Mouse (Mus musculus): ENCODE results near the gene Hspa12a.

The Hspa12a gene

GRCm38 (mm10) chr19:58859357-58859756 is 84.1 kb downstream of the Hspa12a start:
- DNase-seq, result no peak

DNA sequence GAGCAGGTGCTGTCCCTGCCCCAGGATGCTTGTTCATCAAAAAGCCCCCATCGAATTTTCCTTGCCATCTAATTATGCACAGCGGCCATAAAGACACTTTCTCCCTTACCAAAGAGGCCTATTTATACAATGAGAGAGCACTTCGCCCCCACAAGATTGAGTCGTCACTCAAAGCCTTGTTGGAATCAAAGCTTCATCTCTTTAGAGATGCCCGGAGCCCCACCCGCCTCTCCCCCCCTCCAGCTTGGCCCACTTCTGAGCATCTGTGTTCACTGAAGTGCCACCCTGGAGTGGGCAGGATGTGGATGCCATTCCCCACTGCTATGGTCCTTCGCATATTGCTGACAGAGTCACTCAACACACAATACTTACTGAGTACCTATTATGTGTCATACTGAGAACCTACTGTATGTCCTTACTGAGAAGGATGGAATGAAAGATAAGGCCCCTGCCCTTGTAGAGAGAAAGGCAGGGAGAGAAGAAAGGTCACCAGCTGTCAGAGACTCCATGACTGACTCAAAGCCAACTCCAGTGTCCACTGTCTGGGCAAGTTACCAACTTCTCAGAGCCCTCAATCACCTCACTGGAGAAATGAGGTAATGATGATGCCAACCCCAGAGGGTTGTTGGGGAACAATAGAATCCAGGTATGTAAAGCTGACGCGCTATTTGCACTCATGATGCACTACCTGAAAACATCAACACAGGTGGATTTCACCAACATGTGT is 87.2 kb downstream of the Hspa12a start:
- DNase-seq, result no peak

DNA sequence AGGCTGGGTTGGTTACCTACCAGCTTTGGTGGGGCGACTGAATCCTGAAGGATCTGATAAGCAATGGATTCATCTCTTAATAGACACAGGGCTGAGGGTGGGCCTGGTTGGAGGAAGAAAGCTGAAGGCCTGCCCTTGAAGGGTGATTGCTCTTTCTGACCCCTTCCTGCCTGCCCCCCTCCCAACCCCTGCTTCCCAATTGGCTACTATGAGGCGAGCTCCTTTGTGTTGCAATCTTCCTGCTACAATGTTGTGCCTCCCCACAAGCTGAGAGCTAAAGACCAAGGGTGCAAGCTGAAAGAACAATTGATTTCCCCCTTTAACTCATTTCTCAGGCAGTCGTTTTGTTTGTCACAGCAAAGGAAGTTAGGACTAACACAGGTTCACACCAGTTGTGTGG is 88.6 kb downstream of the Hspa12a start:
- no peak for DNase-seq

GRCm38 (mm10) chr19:58853036-58853735 is 90.3 kb downstream of the Hspa12a start:
- no peak for DNase-seq

DNA sequence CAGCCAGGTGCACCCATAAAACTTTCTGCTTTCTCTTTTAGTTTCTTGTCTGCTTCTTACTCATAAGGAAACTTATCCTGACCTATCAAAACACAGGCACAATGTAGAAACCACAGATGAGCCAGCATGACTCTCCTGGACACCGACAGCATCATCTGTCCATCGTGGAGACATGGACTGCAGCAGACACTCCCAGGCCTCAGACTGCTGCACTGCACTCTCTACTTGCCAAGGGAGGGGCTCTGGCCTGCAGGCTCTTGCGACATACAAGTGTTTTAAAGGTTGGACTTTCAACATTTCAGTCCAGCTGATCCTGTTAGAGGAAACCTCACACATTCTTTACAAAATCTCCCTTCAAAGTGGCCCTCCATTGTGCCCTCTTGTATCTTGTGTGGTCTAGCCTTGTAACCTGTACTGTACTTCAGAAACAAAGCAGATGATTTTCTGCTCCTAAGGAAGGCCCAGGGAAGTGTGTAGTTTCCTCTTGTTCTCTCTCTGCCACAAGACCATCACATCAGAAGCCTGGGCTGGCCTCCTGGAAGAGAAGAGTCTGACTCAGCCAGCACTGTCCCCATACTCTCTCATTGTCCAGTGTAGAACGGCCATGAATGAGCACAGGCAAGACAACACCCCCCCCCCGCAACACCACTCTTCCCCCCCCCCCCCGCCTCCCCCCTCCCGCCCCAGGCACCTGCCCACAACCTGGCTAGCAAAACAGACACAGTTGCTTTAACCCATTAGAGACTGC is 92.6 kb downstream of the Hspa12a start:
- no peak for DNase-seq

GRCm38 (mm10) chr19:58849333-58850131 is 93.9 kb downstream of the Hspa12a start:
- no peak for DNase-seq

DNA sequence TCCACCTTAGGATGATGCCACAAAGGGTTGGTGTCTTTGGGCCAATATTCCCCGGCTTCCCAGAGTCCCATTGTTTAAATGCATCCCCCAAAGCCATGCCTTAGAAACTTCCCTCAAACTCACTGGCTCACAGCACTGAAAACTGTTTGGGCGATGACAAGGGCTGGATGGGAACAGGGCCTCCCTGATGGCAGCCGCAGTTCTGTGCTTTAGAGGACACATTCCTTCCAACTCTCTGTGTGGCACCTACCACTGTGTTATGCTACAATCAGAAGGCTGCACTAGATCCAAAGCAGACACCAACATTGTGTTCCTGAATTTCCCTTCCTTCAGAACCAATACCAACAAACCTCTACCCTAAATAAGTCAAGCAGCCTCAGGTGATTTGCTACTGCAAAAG is 99.8 kb downstream of the Hspa12a start:
- DNase-seq, result no peak

DNA sequence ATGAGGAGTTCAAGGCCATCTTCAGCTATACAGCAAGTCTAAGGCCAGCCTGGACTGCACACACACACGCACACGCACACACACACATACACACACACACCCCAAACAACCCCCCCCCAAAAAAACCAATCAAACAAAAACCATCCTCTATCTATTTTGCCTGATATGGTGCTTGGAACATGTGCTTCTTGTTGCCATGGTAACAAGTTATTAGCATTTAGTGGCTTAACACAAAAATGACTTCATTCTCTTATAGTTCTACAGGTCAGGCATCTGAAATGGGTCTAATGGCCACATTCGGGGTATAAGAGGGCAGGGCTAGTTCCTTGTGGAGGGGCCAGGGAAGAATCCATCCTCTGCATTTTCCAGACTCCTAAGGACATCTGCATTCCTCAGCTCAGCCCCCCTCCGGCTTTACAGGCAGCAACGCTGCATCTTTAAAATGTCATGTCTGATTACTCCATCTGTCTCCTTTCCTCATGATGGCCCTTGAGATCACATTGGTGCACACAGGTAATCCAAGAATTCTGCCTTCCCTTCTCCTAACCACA is 102.7 kb downstream of the Hspa12a start:
- no peak for DNase-seq

DNA sequence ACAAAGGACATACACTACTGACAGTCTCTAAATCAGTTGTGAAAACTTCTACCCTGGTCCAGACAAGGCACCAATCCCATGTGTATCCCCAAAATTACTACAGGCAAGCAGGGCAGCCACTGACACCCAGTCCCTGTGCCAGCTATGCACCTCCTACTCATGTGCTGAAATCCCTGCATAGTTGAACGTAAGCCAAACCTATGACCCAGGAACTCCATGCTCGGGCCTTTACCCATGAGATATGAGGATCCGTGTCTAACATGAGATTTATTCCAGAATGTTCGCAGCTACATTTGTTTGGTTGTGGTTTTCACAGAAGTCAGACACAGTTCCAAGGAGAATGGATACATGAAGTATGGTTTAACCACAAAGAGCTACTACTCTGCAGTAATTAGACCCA is 103.6 kb downstream of the Hspa12a start:
- DNase-seq, result no peak

DNA sequence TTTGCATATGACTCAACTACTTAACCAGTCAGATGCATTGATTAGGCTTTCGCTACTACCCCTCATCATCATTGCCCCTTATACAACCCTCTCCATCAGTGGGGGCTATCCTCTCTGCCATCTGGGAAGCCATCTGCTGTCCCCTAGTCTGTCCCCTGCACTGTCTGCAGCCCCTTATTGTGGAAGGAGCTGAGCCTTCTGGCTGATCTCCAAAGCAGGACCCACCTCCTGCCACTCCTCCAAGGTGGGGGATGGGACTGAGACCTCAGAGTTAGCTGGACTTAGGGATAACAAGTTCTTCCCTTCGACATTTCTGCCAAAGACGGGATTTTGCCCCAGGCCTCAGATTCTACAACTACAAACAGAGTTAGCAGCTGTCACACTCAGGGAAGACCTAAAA is 104.1 kb downstream of the Hspa12a start:
- DNase-seq, result no peak

DNA sequence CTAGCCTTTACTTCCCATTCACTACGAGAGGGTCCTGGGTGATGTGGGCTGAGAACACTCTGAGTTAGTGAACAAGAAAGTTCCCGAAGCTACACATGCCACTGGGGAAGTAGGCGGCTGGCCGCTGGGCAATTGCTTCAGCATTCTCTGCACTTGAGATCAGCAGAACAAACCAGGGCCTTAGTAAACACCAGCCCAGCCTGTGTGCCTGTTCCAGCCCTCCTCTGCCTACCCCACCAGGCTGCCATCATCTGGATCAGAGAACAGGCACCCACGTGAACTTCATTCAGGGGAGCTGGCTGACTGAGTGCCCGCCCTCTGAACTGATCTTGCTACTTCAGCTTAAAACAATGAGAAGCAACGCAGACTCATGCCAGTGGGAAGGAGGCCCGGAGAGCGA is 104.7 kb downstream of the Hspa12a start:
- no peak for DNase-seq

DNA sequence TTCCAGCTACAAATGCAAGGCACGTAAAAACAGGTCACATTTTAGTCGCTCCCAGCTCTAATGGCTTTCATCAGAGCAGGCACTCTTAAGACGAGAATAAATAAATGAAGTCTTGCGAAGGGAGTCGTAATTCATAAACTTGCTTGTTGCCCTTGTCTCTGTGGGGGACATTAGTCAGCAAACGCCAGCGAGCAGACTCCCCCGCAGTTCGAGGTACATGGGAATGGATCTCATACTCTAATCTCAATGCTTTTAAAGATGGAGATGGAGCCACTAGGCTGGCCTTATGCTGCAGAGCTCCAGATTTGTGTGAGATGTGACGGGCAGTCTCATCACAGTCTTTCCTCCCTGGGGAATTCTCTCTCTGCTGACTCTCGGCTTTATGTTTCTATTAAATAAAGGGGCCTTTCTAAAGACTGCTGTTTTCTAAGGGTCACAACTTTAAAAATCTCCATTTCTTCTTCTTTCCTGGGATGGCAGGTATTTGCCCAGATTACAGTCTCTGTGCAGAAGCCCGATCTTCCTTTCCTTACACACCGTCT is 109.7 kb downstream of the Hspa12a start:
- no peak for DNase-seq

DNA sequence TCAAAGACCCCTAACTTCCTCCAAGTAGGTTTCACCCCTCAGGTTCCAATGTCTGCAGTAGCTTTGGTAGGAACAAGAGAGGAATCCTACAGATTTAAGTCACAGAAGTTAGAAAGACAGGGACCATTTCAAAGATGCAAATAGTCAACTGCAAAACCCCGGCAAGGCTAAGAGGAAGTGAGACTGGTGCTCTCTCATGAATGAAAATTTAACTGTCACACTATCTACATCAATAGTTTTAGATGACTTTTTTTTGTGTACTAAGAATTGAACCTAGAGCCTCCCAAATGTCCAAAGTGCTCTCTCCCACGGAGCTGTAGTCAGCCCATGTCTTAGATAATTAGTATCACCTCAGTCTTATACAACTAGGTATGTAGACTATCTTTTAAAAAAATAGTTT is 110.5 kb downstream of the Hspa12a start:
- DNase-seq, result no peak

GRCm38 (mm10) chr19:58831280-58831922 is 112.1 kb downstream of the Hspa12a start:
- no peak for DNase-seq

GRCm38 (mm10) chr19:58830182-58830581 is 113.3 kb downstream of the Hspa12a start:
- no peak for DNase-seq

DNA sequence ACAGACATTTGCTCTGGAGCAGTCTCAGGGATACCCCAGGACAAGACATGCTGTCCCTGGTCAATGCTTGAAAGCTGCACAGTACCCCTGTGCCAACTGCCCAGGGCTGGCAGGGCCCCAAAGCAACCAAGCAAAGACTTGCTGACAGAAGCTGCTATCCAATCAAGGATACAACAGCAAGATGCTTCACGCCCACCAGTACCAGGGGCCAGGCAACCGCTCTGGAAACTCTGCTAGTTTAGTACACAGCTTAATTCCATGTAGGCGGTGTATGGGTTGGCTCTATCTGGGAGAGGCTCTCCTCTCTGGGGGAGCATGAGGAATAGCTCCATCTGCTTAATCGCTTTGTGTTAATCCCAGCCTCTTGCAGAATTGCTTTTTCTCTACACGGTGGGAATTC is 113.9 kb downstream of the Hspa12a start:
- no peak for DNase-seq

DNA sequence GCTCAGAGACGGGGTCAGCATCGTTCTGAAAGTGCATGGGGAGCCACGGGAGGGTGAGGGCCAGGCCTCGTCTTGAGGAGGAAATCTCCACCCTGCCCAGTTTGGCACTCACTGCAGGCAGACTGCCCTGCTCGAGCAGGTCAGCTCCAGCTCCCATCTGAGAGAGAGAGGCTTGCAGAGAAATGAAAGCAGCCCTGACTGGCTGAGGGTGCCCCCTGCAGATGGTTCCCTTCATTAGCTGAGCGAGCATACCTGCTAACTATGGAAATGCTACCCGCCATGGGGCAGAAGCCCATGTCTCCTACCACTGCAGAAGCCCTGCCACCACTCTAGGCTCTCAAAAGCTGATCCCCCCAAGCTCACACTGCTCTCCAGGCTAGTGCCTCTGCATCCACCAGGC is 115.8 kb downstream of the Hspa12a start:
- DNase-seq, result no peak

DNA sequence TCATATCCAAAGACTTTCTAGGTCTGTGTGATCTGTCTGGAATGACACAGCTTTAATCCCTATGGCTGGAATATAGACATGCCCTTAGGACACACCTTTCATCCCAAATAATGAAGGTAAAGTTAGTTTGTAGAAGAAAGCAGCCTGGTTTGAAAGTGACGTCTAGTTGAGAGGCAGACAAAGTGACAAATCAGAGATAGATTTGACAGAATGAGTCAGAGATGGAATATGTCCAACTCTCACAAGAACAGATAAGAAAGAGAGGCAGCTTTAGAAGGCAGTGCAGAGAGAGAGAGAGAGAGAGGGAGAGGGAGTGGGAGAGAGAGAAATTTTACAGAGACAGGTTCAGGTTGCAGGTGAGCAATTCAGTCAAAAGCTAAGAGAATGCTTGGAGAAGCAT is 119.1 kb downstream of the Hspa12a start:
- DNase-seq, result no peak

GRCm38 (mm10) chr19:58823301-58823700 is 120.2 kb downstream of the Hspa12a start:
- DNase-seq, result no peak

GRCm38 (mm10) chr19:58822454-58823200 is 120.8 kb downstream of the Hspa12a start:
- DNase-seq, result no peak
